Mouse (Mus musculus) liver, embryonic 12.5 days (tissue): ENCODE results near the gene Adam11. TPM values are rescaled to one million over a fixed set of nuclear protein-coding genes. Genes with fewer than 3 reads are reported as not detected.

ENCODE experiments used
- ATAC-seq: fragments of 200-750 bp; cut with Nextera tagmentation; 2 replicates; pipeline ENCODE4 v1.8.0; 2017; ENCODE audit warnings: moderate number of reproducible peaks, mild to moderate bottlenecking, moderate library complexity
- H3K27ac ChIP-seq: fragments of 300-500 bp; sonication (generic); 2 replicates; pipeline ENCODE4 v1.5.1; 2016; ENCODE audit warnings: mild to moderate bottlenecking
- H3K27me3 ChIP-seq: fragments of 300-500 bp; sonication (generic); replicated peaks from 2 replicates; pipeline ENCODE4 v1.6.1; 2016; ENCODE audit warnings: mild to moderate bottlenecking, moderate library complexity
- H3K36me3 ChIP-seq: fragments of 300-500 bp; sonication (generic); 2 replicates; pipeline ENCODE4 v1.6.1; 2016; ENCODE audit warnings: mild to moderate bottlenecking, moderate library complexity
- H3K4me1 ChIP-seq: fragments of 300-500 bp; sonication (generic); 2 replicates; pipeline ENCODE4 v1.6.1; 2016
- H3K4me2 ChIP-seq: fragments of 300-500 bp; sonication (generic); 2 replicates; pipeline ENCODE4 v1.6.1; 2016; ENCODE audit warnings: mild to moderate bottlenecking, moderate library complexity
- H3K4me3 ChIP-seq: fragments of 300-500 bp; sonication (generic); 2 replicates; pipeline ENCODE4 v1.5.1; 2016; ENCODE audit warnings: mild to moderate bottlenecking, moderate library complexity
- H3K9ac ChIP-seq: fragments of 300-500 bp; sonication (generic); 2 replicates; pipeline ENCODE4 v1.6.1; 2016; ENCODE audit warnings: mild to moderate bottlenecking, moderate library complexity
- H3K9me3 ChIP-seq: fragments of 300-500 bp; sonication (generic); replicated peaks from 2 replicates; pipeline ENCODE4 v1.6.1; 2016; ENCODE audit warnings: mild to moderate bottlenecking, moderate library complexity
- WGBS: fragments of 180-500 bp; shearing (Covaris S2); methylation state at CpG from one replicate; pipeline ENCODE4 v1.1.7; 2016; ENCODE audit not compliant: insufficient replicate concordance; 5-methylcytosine and 5-hydroxymethylcytosine counted together
- polyA plus RNA-seq: library from polyadenylated mRNA; unstranded; fragments of >200 nt; fragmentation: Nextera tagmentation; extraction: Ambion mirVana; gene quantifications from 2 replicates; pipeline ENCODE4 v1.2.1, GENCODE M21; 2016

Adam11 gene
- polyA plus RNA-seq, 1 experiment from 2014 or later: 0.48 TPM

DNA sequence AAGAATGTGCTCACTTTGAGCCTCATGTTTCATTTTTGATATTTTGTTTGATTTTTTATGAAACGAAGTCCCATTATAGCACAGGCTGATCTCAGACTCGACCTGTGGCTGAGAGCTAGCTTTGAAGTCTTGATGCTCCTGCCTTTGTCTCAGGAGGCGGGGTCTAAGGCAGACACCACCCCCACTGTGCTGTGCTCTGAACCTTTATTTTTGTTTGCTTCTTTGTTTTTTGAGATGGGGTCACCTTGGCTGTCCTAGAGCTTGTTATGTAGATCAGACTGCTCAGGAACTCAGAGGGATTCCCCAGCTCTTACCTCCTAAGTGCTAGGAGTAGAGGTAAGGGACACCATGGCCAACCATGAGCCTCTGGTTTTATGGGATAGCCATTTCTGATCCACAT, 59.2 kb downstream of the Adam11 start:
- WGBS: 10% methylated on average over 3 of the region's 3 CpGs
- Histone ChIP-seq H3K9ac (no peak overlapping the region), H3K4me1 (peaks cover 11% of the 10 kb centered on the region), H3K9me3 (no peaks in the 10 kb centered on the region), H3K4me2 (no peak overlapping the region), H3K27ac (no peak overlapping the region), H3K36me3 (no peaks in the 10 kb centered on the region), H3K27me3 (peaks cover 87% of the 10 kb centered on the region), H3K4me3 (no peak overlapping the region)
- no peak for ATAC-seq

GRCm38 (mm10) chr11:102821231-102821630, 60.0 kb downstream of the Adam11 start:
- Histone ChIP-seq H3K36me3 (no peaks in the 10 kb centered on the region), H3K4me3 (no peak overlapping the region), H3K27ac (no peak overlapping the region), H3K27me3 (peaks cover 89% of the 10 kb centered on the region), H3K4me1 (peaks cover 11% of the 10 kb centered on the region), H3K4me2 (no peak overlapping the region), H3K9ac (no peak overlapping the region), H3K9me3 (no peaks in the 10 kb centered on the region)
- WGBS: 40% methylated on average over 6 of the region's 6 CpGs
- ATAC-seq: no peak

GRCm38 (mm10) chr11:102826476-102826875, 65.2 kb downstream of the Adam11 start:
- Histone ChIP-seq H3K4me3 (no peak overlapping the region), H3K36me3 (no peaks in the 10 kb centered on the region), H3K4me2 (no peak overlapping the region), H3K9me3 (no peaks in the 10 kb centered on the region), H3K4me1 (no peaks in the 10 kb centered on the region), H3K9ac (no peak overlapping the region), H3K27me3 (peaks cover 44% of the 10 kb centered on the region), H3K27ac (no peak overlapping the region)
- 74% methylated on average over 2 of the region's 2 CpGs for WGBS
- no peak for ATAC-seq

DNA sequence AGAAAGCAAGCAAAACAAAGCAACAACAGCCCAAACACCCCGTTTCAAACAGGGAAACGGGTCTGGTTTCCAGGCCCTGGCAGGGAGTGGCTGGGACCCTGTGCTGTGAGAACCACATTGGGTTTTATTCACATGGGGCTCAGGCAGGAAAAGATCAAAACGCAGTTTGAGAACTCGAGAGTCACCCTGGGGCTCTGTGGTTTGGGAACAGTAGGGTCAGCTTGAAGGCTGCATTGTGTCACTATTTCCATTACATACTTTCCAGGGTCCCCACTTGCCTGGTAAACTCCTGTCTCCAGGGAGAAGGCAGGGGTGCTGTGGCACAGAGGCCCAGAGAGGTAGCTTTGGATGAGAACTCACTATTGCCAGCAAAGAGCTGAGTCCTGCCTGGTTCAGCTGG, 65.9 kb downstream of the Adam11 start:
- WGBS: 38% methylated on average over 4 of the region's 4 CpGs

More for the DNA sequence above, 65.9 kb downstream of the Adam11 start:
- H3K4me2 ChIP-seq: no peak overlapping the region
- H3K27me3 ChIP-seq: peaks cover 42% of the 10 kb centered on the region
- no peaks in the 10 kb centered on the region for H3K36me3 ChIP-seq
- ATAC-seq: no peak
- no peaks in the 10 kb centered on the region for H3K9me3 ChIP-seq
- no peak overlapping the region for H3K4me3 ChIP-seq
- no peaks in the 10 kb centered on the region for H3K4me1 ChIP-seq
- no peak overlapping the region for H3K9ac ChIP-seq
- H3K27ac ChIP-seq: no peak overlapping the region

Other genes starting within 250 kb of the Adam11 start
- gene Gpatch8, start 205.0 kb upstream of the Adam11 start, polyA plus RNA-seq: 25.8 and 26.5 TPM in 2 replicates
- 0.51 and 0.96 TPM in 2 replicates for gene Gm11627, start 182.0 kb upstream of the Adam11 start, polyA plus RNA-seq
- 3.5 and 4.7 TPM in 2 replicates for gene Fzd2, start 157.0 kb upstream of the Adam11 start, polyA plus RNA-seq
- 0.20 and 0.26 TPM in 2 replicates for gene Meioc, start 97.7 kb upstream of the Adam11 start, polyA plus RNA-seq
- 26.9 and 27.5 TPM in 2 replicates for gene Ccdc43, start 63.7 kb upstream of the Adam11 start, polyA plus RNA-seq
- 8.7 and 9.5 TPM in 2 replicates for gene Gjc1, start 58.3 kb downstream of the Adam11 start, polyA plus RNA-seq
- gene Higd1b, start 74.4 kb downstream of the Adam11 start, polyA plus RNA-seq: not detected in 2 replicates
- 192 and 196 TPM in 2 replicates for gene Eftud2, start 119.5 kb downstream of the Adam11 start, polyA plus RNA-seq
- gene Ccdc103, start 119.8 kb downstream of the Adam11 start, polyA plus RNA-seq: 0.85 and 0.97 TPM in 2 replicates
- gene Fam187a, start 123.7 kb downstream of the Adam11 start, polyA plus RNA-seq: not detected in 2 replicates
- gene Gfap, start 139.5 kb downstream of the Adam11 start, polyA plus RNA-seq: 7.3 and 7.6 TPM in 2 replicates
- 12.4 and 14.0 TPM in 2 replicates for gene Kif18b, start 163.7 kb downstream of the Adam11 start, polyA plus RNA-seq
- 0.72 and 0.75 TPM in 2 replicates for gene C1ql1, start 185.2 kb downstream of the Adam11 start, polyA plus RNA-seq